Mouse (Mus musculus) lung, embryonic 14.5 days (tissue): ENCODE data around the gene Grap2. TPM values are rescaled to one million over a fixed set of nuclear protein-coding genes. Genes with fewer than 3 reads are reported as not detected.

Experiments
- ATAC-seq: fragments of 200-750 bp; cut with Nextera tagmentation; 2 replicates; pipeline ENCODE4 v1.8.0; 2017; ENCODE audit warnings: mild to moderate bottlenecking, moderate TSS enrichment, moderate library complexity; ENCODE audit not compliant: insufficient read depth
- DNase-seq: peaks from one replicate; pipeline ENCODE4 v3.0.0-alpha.2; 2015
- H3K27ac ChIP-seq: fragments of 300-500 bp; sonication (generic); 2 replicates; pipeline ENCODE4 v1.5.1; 2014; ENCODE audit warnings: low read depth, mild to moderate bottlenecking, moderate library complexity
- H3K27me3 ChIP-seq: fragments of 300-500 bp; sonication (generic); 2 replicates; pipeline ENCODE4 v1.6.1; 2014; ENCODE audit warnings: low read length, control low read depth; ENCODE audit not compliant: insufficient read depth
- H3K36me3 ChIP-seq: fragments of 300-500 bp; sonication (generic); 2 replicates; pipeline ENCODE4 v1.6.1; 2014; ENCODE audit warnings: control low read depth; ENCODE audit not compliant: insufficient read depth
- H3K4me1 ChIP-seq: fragments of 300-500 bp; sonication (generic); 2 replicates; pipeline ENCODE4 v1.6.1; 2014; ENCODE audit warnings: antibody characterized with exemption, control low read depth; ENCODE audit not compliant: insufficient read depth
- H3K4me2 ChIP-seq: fragments of 300-500 bp; sonication (generic); 2 replicates; pipeline ENCODE4 v1.6.1; 2014; ENCODE audit warnings: mild to moderate bottlenecking
- H3K4me3 ChIP-seq: fragments of 300-500 bp; sonication (generic); 2 replicates; pipeline ENCODE4 v1.5.1; 2014; ENCODE audit warnings: low read depth, low read length
- H3K9ac ChIP-seq: fragments of 300-500 bp; sonication (generic); 2 replicates; pipeline ENCODE4 v1.6.1; 2014
- H3K9me3 ChIP-seq: fragments of 300-500 bp; sonication (generic); 2 replicates; pipeline ENCODE4 v1.6.1; 2016; ENCODE audit warnings: low read depth, low read length, control low read depth
- CTCF ChIP-seq: IDR thresholded peaks from 2 replicates; pipeline ENCODE4 v1.5.1; 2016; ENCODE audit warnings: antibody characterized with exemption, low read depth
- WGBS: fragments of 180-500 bp; shearing (Covaris S2); extraction: QIAGEN DNeasy Blood & Tissue Kit; methylation state at CpG from one replicate; pipeline ENCODE4 v1.1.7; 2014; 5-methylcytosine and 5-hydroxymethylcytosine counted together
- polyA plus RNA-seq: library from polyadenylated mRNA; unstranded; fragments of >200 nt; fragmentation: Nextera tagmentation; extraction: Ambion mirVana; gene quantifications from 2 replicates; pipeline ENCODE4 v1.2.1, GENCODE M21; 2014

Grap2 gene
- polyA plus RNA-seq, 1 experiment from 2014 or later = 1.8 TPM

- Histone ChIP-seq H3K36me3 (no peaks in the 10 kb centered on the region), H3K4me1 (no peaks in the 10 kb centered on the region), H3K27ac (no peak overlapping the region), H3K4me2 (no peak overlapping the region), H3K4me3 (no peak overlapping the region), H3K9me3 (no peaks in the 10 kb centered on the region), H3K9ac (no peak overlapping the region), H3K27me3 (no peaks in the 10 kb centered on the region)
- TF ChIP-seq CTCF = no peak
- DNase-seq (no peak), ATAC-seq (no peak)
- 70% methylated on average over 6 of the region's 6 CpGs for WGBS
Measured at GRCm38 (mm10) chr15:80592737-80593136, 20.3 kb downstream of the Grap2 start.

- Histone ChIP-seq H3K27ac (no peak overlapping the region), H3K27me3 (no peaks in the 10 kb centered on the region), H3K4me1 (no peaks in the 10 kb centered on the region), H3K36me3 (no peaks in the 10 kb centered on the region), H3K4me3 (no peak overlapping the region), H3K4me2 (no peak overlapping the region), H3K9me3 (no peaks in the 10 kb centered on the region), H3K9ac (no peak overlapping the region)
- DNase-seq (no peak), ATAC-seq (no peak)
- TF ChIP-seq CTCF = no peak
- WGBS = 55% methylated on average over 5 of the region's 5 CpGs
Measured at GRCm38 (mm10) chr15:80593877-80594276, 21.5 kb downstream of the Grap2 start.

GRCm38 (mm10) chr15:80598750-80599149, 26.4 kb downstream of the Grap2 start:
- no peak overlapping the region for H3K4me3 ChIP-seq
- no peak for TF ChIP-seq CTCF
- H3K9ac ChIP-seq = no peak overlapping the region
- no peaks in the 10 kb centered on the region for H3K4me1 ChIP-seq
- H3K36me3 ChIP-seq = no peaks in the 10 kb centered on the region
- DNase-seq (no peak), ATAC-seq (no peak)
- H3K27ac ChIP-seq = no peak overlapping the region
- no peaks in the 10 kb centered on the region for H3K9me3 ChIP-seq
- H3K4me2 ChIP-seq = peak overlapping the region; percentile 41
- no peaks in the 10 kb centered on the region for H3K27me3 ChIP-seq
- 66% methylated on average over 12 of the region's 12 CpGs for WGBS

- H3K9me3 ChIP-seq = no peaks in the 10 kb centered on the region
- no peak for TF ChIP-seq CTCF
- H3K9ac ChIP-seq = no peak overlapping the region
- H3K27me3 ChIP-seq = no peaks in the 10 kb centered on the region
- no peaks in the 10 kb centered on the region for H3K4me1 ChIP-seq
- DNase-seq (peak; percentile 74), ATAC-seq (no peak)
- 28% methylated on average over 16 of the region's 16 CpGs for WGBS
- no peak overlapping the region for H3K27ac ChIP-seq
- H3K4me3 ChIP-seq = no peak overlapping the region
- H3K4me2 ChIP-seq = peak overlapping the region; percentile 41
- no peaks in the 10 kb centered on the region for H3K36me3 ChIP-seq
Measured at GRCm38 (mm10) chr15:80599213-80599750, 26.9 kb downstream of the Grap2 start.

GRCm38 (mm10) chr15:80599843-80600242, 27.4 kb downstream of the Grap2 start:
- no peak for TF ChIP-seq CTCF
- ATAC-seq = no peak
- no peaks in the 10 kb centered on the region for H3K9me3 ChIP-seq

GRCm38 (mm10) chr15:80601456-80601855, 29.1 kb downstream of the Grap2 start:
- no peak overlapping the region for H3K4me2 ChIP-seq
- H3K9ac ChIP-seq = no peak overlapping the region
- no peaks in the 10 kb centered on the region for H3K9me3 ChIP-seq
- TF ChIP-seq CTCF = no peak
- no peak overlapping the region for H3K27ac ChIP-seq
- H3K4me1 ChIP-seq = no peaks in the 10 kb centered on the region
- ATAC-seq (no peak), DNase-seq (no peak)
- no peak overlapping the region for H3K4me3 ChIP-seq
- H3K27me3 ChIP-seq = no peaks in the 10 kb centered on the region
- no peaks in the 10 kb centered on the region for H3K36me3 ChIP-seq
- WGBS = 62% methylated on average over 7 of the region's 7 CpGs

More at GRCm38 (mm10) chr15:80599843-80600242, 27.4 kb downstream of the Grap2 start:
- Histone ChIP-seq H3K4me1 (no peaks in the 10 kb centered on the region), H3K27ac (no peak overlapping the region), H3K36me3 (no peaks in the 10 kb centered on the region), H3K4me2 (peak overlapping the region; percentile 41; the same call in 1 of the 2 replicates), H3K27me3 (no peaks in the 10 kb centered on the region), H3K4me3 (no peak overlapping the region), H3K9ac (no peak overlapping the region)
- DNase-seq = no peak
- 48% methylated on average over 4 of the region's 4 CpGs for WGBS

GRCm38 (mm10) chr15:80602487-80602886, 30.1 kb downstream of the Grap2 start:
- H3K27me3 ChIP-seq = no peaks in the 10 kb centered on the region
- H3K9ac ChIP-seq = no peak overlapping the region
- ATAC-seq (no peak), DNase-seq (no peak)
- H3K4me3 ChIP-seq = no peak overlapping the region
- no peak for TF ChIP-seq CTCF
- H3K4me2 ChIP-seq = no peak overlapping the region
- no peaks in the 10 kb centered on the region for H3K9me3 ChIP-seq
- no peaks in the 10 kb centered on the region for H3K36me3 ChIP-seq
- 57% methylated on average over 7 of the region's 7 CpGs for WGBS
- H3K27ac ChIP-seq = no peak overlapping the region
- no peaks in the 10 kb centered on the region for H3K4me1 ChIP-seq
